Mouse (Mus musculus) heart, embryonic 16.5 days (tissue): ENCODE results near the gene Mrpl45. TPM values are rescaled to one million over a fixed set of nuclear protein-coding genes. Genes with fewer than 3 reads are reported as not detected.
"Not testable (repeated sequence)": the region's sequence is repeated elsewhere in the genome, so short reads cannot be mapped to it uniquely, and the experiment has no call there.

Source experiments
- ATAC-seq: fragments of 200-750 bp; cut with Nextera tagmentation; replicated peaks from 2 replicates; pipeline ENCODE4 v1.8.0; 2017; ENCODE audit warnings: moderate number of reproducible peaks; ENCODE audit not compliant: insufficient read depth, low FRiP score; ENCODE audit errors: extremely low read depth
- H3K27ac ChIP-seq: fragments of 300-500 bp; sonication (generic); 2 replicates; pipeline ENCODE4 v1.5.1; 2014; ENCODE audit warnings: mild to moderate bottlenecking, low read length, control low read depth, moderate library complexity
- H3K27me3 ChIP-seq: fragments of 300-500 bp; sonication (generic); 2 replicates; pipeline ENCODE4 v1.6.1; 2014; ENCODE audit warnings: low read length, mixed read lengths; ENCODE audit not compliant: control insufficient read depth, insufficient read depth
- H3K36me3 ChIP-seq: fragments of 300-500 bp; sonication (generic); 2 replicates; pipeline ENCODE4 v1.6.1; 2014; ENCODE audit not compliant: control insufficient read depth, insufficient read depth
- H3K4me1 ChIP-seq: fragments of 300-500 bp; sonication (generic); 2 replicates; pipeline ENCODE4 v1.6.1; 2014; ENCODE audit warnings: low read length, mixed read lengths; ENCODE audit not compliant: control insufficient read depth, insufficient read depth
- H3K4me2 ChIP-seq: fragments of 300-500 bp; sonication (generic); 2 replicates; pipeline ENCODE4 v1.6.1; 2014; ENCODE audit warnings: low read depth, mild to moderate bottlenecking, control low read depth, low read length
- H3K4me3 ChIP-seq: fragments of 300-500 bp; sonication (generic); 2 replicates; pipeline ENCODE4 v1.5.1; 2014; ENCODE audit warnings: mild to moderate bottlenecking, control low read depth, low read length
- H3K9ac ChIP-seq: fragments of 300-500 bp; sonication (generic); 2 replicates; pipeline ENCODE4 v1.6.1; 2014; ENCODE audit warnings: low read length, control low read depth
- H3K9me3 ChIP-seq: fragments of 300-500 bp; sonication (generic); replicated peaks from 2 replicates; pipeline ENCODE4 v1.6.1; 2016; ENCODE audit warnings: low read length; ENCODE audit not compliant: control insufficient read depth
- WGBS: fragments of 180-500 bp; shearing (Covaris S2); extraction: QIAGEN DNeasy Blood & Tissue Kit; methylation state at CpG from one replicate; pipeline ENCODE4 v1.1.7; 2014; 5-methylcytosine and 5-hydroxymethylcytosine counted together
- polyA plus RNA-seq: library from polyadenylated mRNA; unstranded; fragments of >200 nt; fragmentation: Nextera tagmentation; extraction: Ambion mirVana; gene quantifications from 2 replicates; pipeline ENCODE4 v1.2.1, GENCODE M21; 2015

The Mrpl45 gene
- polyA plus RNA-seq, 1 experiment from 2014 or later: 59.8 TPM

DNA sequence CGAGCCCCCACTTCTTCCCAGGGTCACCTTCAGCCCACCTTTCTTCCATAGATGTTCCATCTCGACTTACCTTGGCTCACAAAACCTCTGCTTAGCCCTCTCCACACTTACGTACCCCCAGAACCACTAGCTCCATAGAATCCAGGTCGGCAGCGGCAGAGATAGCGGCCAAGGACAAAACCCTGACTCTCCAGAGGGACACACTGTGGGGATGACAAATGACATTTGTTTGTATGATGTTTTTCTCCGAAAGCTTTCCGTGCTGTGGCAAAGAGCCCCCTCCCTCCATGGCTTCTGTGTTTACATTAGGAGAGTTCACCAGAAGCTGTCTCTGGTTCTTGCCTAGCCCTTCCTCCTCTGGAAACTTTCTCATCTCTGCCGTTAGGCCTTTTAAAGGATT is 31.8 kb downstream of the Mrpl45 start:
- no peaks in the 10 kb centered on the region for H3K27me3 ChIP-seq
- no peak overlapping the region for H3K4me2 ChIP-seq
- peaks cover 14% of the 10 kb centered on the region for H3K4me1 ChIP-seq
- no peak overlapping the region for H3K9ac ChIP-seq
- no peaks in the 10 kb centered on the region for H3K36me3 ChIP-seq
- no peak for ATAC-seq
- no peaks in the 10 kb centered on the region for H3K9me3 ChIP-seq
- no peak overlapping the region for H3K4me3 ChIP-seq
- WGBS: 81% methylated on average over 9 of the region's 9 CpGs
- no peak overlapping the region for H3K27ac ChIP-seq

DNA sequence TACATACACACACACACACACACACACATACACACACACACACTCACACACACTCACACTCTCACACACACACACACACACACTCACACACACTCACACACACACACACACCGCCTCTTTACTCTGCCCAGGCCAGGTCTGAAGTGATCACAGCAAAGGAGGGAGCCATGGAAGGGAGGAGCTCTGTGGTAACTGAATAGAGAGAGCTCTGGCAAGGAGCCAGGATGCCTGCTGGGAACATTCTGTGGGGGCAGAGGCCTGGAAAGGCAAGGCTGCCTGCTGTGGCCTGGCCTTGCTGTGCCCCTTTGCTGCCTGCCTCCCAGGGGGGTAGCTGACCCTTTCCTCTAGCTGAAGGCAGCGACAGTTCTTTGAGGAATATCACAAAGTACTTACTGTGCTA is 34.5 kb downstream of the Mrpl45 start:
- no peaks in the 10 kb centered on the region for H3K27me3 ChIP-seq
- peaks cover 10% of the 10 kb centered on the region for H3K4me1 ChIP-seq
- 4% methylated on average over 2 of the region's 2 CpGs for WGBS
- peak; percentile 87 for ATAC-seq
- H3K4me3 ChIP-seq: no peak overlapping the region
- peak overlapping the region; percentile 62 for H3K9ac ChIP-seq
- H3K36me3 ChIP-seq: no peaks in the 10 kb centered on the region
- H3K4me2 ChIP-seq: no peak overlapping the region
- H3K27ac ChIP-seq: peak overlapping the region; percentile 85
- no peaks in the 10 kb centered on the region for H3K9me3 ChIP-seq

DNA sequence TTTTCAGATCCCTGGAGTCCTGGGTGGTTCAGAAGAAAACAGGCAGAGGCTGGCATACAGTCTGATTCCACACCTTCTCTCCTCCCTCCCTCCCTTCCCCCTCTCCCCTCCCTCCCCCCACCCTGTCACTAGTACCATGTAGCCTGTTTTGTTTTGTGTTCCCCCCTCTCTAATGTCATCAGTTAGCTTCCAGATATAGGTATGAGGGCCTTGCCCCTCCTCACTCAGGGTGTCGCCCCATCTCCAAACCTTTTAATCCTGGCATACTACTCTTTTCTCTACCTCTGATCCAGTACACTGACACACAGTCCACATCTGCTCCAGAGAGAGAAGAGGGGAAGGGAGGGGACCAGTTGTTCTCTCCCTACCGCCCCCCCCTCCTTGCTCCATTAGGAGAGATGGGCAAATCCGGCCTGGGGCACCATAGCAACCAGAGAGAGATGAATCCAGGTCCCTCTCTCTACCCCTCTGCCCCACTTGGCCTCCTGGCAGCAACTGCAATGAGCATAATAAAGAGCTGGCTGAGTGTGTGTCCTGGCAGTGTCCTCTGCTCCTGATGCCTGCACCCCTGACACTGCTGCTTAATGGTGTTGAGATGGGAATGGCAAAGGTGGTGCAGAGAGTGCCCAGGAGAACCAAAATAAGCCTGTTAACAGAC is 36.6 kb downstream of the Mrpl45 start, which contains the start of gene Gpr179:
TSS of gene Gpr179 (minus strand) at position 51 of the 658 bp plus-strand sequence.
- ATAC-seq: no peak
- H3K9me3 ChIP-seq: no peaks in the 10 kb centered on the region
- WGBS: 81% methylated on average over 3 of the region's 3 CpGs
- no peaks in the 10 kb centered on the region for H3K27me3 ChIP-seq
- H3K36me3 ChIP-seq: no peaks in the 10 kb centered on the region
- H3K27ac ChIP-seq: no peak within 1 kb of the TSS
- H3K4me3 ChIP-seq: no peak within 1 kb of the TSS
- no peak within 1 kb of the TSS for H3K4me2 ChIP-seq
- no peak within 1 kb of the TSS for H3K9ac ChIP-seq
- H3K4me1 ChIP-seq: peaks cover 10% of the 10 kb centered on the region

DNA sequence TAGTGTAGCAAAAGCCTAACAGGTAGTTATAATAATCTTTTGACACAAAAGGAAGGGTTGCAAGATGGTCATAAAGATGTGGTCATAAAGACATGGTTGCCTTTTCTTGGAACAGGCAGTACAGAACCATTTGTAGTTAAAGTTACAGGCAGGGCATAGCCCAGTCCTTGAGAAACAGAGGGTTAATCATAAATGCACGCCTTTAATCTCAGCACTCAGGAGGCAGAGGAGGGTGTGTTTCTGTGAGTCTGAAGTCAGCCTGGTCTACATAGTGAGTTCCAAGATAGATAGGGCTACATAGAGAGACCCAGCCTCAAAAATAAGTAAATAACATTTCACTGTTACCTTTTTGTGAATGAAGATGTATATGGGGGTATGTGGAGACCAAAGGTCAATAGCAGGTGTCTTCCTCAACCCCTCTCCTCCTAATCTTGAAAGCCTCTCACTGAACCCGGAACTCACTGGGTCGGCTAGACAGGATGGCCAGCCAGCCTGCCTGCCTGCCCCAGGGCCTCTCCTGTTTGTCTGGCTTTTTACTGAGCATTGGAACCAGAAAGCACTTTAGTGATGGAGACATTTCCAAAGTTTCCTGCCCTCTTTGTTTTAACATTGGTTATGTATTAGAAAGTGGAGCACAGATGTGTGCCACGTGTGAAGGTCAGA is 37.5 kb downstream of the Mrpl45 start:
- Histone ChIP-seq H3K9me3 (no peaks in the 10 kb centered on the region), H3K27ac (no peak overlapping the region), H3K36me3 (no peaks in the 10 kb centered on the region), H3K27me3 (no peaks in the 10 kb centered on the region), H3K4me3 (no peak overlapping the region), H3K9ac (no peak overlapping the region), H3K4me2 (no peak overlapping the region), H3K4me1 (peaks cover 10% of the 10 kb centered on the region)
- no peak for ATAC-seq
- 57% methylated on average over 4 of the region's 4 CpGs for WGBS

DNA sequence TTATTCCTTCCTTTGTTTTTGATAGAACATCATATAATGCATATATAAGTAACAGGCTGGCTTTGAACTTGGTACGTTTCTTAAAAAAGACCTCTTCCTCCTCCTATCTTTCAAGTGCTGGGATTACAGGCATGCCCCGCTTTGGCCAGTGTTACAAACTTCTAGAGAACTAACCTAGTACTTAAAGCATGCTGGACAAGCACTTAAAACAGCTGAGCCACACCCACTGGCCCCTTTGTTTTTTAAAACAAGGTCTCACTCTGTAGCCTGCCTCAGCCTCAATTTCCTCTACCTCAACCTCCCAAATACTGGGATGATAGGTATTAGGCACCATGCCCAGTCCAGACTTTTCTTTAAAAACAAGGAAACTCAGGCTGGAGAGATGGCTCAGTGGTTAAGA is 39.1 kb downstream of the Mrpl45 start:
- H3K9me3 ChIP-seq: no peaks in the 10 kb centered on the region
- H3K4me1 ChIP-seq: peaks cover 8% of the 10 kb centered on the region
- H3K27me3 ChIP-seq: no peaks in the 10 kb centered on the region
- no peak for ATAC-seq
- no peak overlapping the region for H3K4me3 ChIP-seq
- no peak overlapping the region for H3K9ac ChIP-seq
- H3K4me2 ChIP-seq: no peak overlapping the region
- WGBS: 56% methylated on average over 2 of the region's 2 CpGs
- H3K36me3 ChIP-seq: no peaks in the 10 kb centered on the region
- H3K27ac ChIP-seq: no peak overlapping the region

DNA sequence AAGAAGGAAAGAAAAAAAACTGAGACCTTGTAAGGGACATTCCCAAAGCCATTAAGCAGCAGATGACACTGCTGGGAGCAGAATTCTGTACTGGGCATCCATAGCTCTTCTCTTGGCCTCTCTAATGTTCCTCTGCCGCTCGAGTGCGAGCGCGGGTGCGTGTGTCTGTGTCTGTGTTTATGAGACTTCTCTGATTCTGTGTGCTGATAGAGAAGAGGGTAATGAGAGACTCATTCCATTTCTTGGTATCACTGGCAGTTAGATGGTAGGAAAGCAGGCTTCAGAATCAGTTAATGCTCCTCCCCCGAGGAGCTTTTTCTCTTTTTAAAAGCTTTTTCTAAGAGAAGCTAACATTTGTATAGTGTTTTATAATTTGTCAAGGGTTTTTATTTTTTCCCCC is 39.7 kb downstream of the Mrpl45 start:
- no peaks in the 10 kb centered on the region for H3K9me3 ChIP-seq
- peaks cover 5% of the 10 kb centered on the region for H3K4me1 ChIP-seq
- WGBS: 86% methylated on average over 7 of the region's 7 CpGs
- no peak for ATAC-seq
- no peaks in the 10 kb centered on the region for H3K27me3 ChIP-seq
- no peaks in the 10 kb centered on the region for H3K36me3 ChIP-seq
- H3K27ac ChIP-seq: no peak overlapping the region
- H3K4me3 ChIP-seq: no peak overlapping the region
- H3K9ac ChIP-seq: no peak overlapping the region
- no peak overlapping the region for H3K4me2 ChIP-seq

DNA sequence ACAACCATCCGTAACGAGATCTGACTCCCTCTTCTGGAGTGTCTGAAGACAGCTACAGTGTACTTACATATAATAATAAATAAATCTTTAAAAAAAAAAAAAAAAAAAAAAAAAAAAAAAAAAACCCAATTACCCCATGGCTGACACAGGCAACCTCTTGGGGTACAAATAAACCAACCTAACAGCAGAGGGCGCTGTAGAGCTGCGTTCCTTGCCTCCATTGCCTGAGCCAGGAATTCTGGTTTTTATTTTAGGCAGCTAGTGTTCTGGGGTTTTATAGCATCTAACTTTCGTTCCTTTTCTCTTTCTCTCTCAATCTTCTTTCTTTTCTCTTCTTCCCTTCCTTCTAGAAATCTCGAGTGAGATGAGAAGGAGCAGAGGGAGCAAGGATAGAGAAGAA is 42.1 kb downstream of the Mrpl45 start:
- H3K4me2 ChIP-seq, ATAC-seq, H3K27ac ChIP-seq, H3K36me3 ChIP-seq, H3K27me3 ChIP-seq, H3K4me1 ChIP-seq, H3K9ac ChIP-seq, H3K4me3 ChIP-seq, H3K9me3 ChIP-seq: not testable (repeated sequence)
- WGBS: 10% methylated on average over 4 of the region's 6 CpGs

DNA sequence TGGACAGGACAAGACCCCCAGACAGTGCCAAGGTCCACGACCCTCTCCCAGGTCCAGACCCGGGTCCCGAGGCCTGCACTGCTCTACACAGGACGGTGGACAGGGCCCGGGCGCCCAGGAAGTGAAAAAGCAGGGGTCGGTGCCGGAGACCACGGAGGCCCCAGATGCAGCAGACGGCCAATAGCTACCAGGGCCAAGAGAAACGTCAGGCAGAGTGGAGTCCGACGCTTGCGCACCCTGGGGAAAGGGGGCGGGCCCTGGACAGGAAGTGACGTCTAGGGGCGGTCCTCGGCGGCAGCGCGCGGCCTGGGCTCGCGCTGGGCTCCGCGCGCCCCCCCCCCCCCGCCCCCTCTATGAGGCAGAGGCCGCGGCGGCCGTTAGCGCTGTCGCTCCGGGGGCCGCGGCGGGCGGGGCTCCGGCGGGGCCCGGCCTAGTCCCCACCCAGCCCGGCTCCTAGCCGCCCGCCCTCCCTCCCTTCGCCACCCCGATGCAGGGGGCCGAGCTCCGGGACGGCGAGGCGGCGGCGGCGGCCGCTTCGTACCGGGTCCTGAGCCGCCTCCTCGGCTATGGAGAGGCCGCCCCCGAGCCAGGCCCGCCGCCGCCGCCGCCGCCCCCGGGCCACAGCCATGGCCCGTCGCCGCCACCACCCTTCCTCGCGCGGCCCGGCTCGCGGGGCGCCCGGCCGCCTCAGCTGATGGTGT is 46.6 kb downstream of the Mrpl45 start, which contains the start of gene Socs7:
TSS of gene Socs7 (plus strand) at position 604 of the 701 bp plus-strand sequence.
- no peaks in the 10 kb centered on the region for H3K9me3 ChIP-seq

DNA sequence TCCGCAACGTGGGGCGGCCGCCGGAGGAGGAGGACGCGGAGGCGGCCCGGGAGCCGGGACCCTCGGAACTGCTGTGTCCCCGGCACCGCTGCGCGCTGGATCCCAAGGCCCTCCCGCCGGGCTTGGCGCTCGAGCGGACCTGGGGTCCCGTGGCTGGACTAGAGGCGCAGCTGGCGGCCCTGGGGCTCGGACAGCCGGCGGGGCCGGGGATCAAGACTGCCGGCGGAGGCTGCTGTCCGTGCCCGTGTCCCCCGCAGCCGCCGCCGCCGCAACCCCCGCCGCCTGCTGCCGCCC is 47.1 kb downstream of the Mrpl45 start:
- Histone ChIP-seq H3K9me3 (no peaks in the 10 kb centered on the region), H3K27me3 (no peaks in the 10 kb centered on the region), H3K27ac (peak overlapping the region; percentile 92), H3K4me1 (peaks cover 20% of the 10 kb centered on the region), H3K36me3 (no peaks in the 10 kb centered on the region), H3K4me3 (peak overlapping the region; percentile 78), H3K9ac (peak overlapping the region; percentile 99), H3K4me2 (peak overlapping the region; percentile 91)
- under 1% methylated on average over 34 of the region's 39 CpGs for WGBS
- ATAC-seq: peak; percentile 29; the same call in 1 of the 2 replicates

More for the DNA sequence above, 46.6 kb downstream of the Mrpl45 start, which contains the start of gene Socs7:
- Histone ChIP-seq H3K27me3 (no peaks in the 10 kb centered on the region), H3K9ac (peak within 1 kb of the TSS; percentile 99), H3K27ac (peak within 1 kb of the TSS; percentile 92), H3K4me3 (peak within 1 kb of the TSS; percentile 78), H3K36me3 (no peaks in the 10 kb centered on the region), H3K4me1 (peaks cover 20% of the 10 kb centered on the region), H3K4me2 (peak within 1 kb of the TSS; percentile 91)
- peak; percentile 95 for ATAC-seq
- WGBS: under 1% methylated on average over 41 of the region's 81 CpGs
